Mouse (Mus musculus) cortical plate, adult 2 months (tissue): ENCODE measurements around the gene Tcf7l2.

Experiments used
- CTCF ChIP-seq: fragments of 200-500 bp; IDR thresholded peaks from 2 replicates; pipeline ENCODE4 v1.5.1; 2011; ENCODE audit warnings: mild to moderate bottlenecking, control low read depth, low read length; ENCODE audit not compliant: insufficient read depth; ENCODE audit errors: extremely low read depth
- POLR2A ChIP-seq: fragments of 200-500 bp; IDR thresholded peaks from 2 replicates; pipeline ENCODE4 v1.6.1; 2011; ENCODE audit warnings: mild to moderate bottlenecking, low read length, control low read depth; ENCODE audit not compliant: insufficient read depth; ENCODE audit errors: extremely low read depth

- TF ChIP-seq POLR2A = no peak
- TF ChIP-seq CTCF = no peak
Measured at GRCm38 (mm10) chr19:55788285-55788904, 46.8 kb downstream of the Tcf7l2 start.
